Mouse (Mus musculus) ES-Bruce4 (cell line): ENCODE results near the gene Olfr524.

Experiments
- CTCF ChIP-seq: IDR thresholded peaks from one replicate; pipeline ENCODE4 v1.8.1; 2011; ENCODE audit warnings: low read depth, low read length
- EP300 ChIP-seq: IDR thresholded peaks from 2 replicates; pipeline ENCODE4 v1.6.1; 2011; ENCODE audit warnings: low read depth, low read length; ENCODE audit not compliant: insufficient read depth

GRCm38 (mm10) chr7:140167950-140168349, 37.8 kb downstream of the Olfr524 start:
- TF ChIP-seq CTCF: no peak
- no peak for TF ChIP-seq EP300
